Mouse (Mus musculus) lung, embryonic 14.5 days (tissue): ENCODE results near the gene Gm29133. TPM values are rescaled to one million over a fixed set of nuclear protein-coding genes. Genes with fewer than 3 reads are reported as not detected.

Experiments used
- ATAC-seq: fragments of 200-750 bp; cut with Nextera tagmentation; 2 replicates; pipeline ENCODE4 v1.8.0; 2017; ENCODE audit warnings: mild to moderate bottlenecking, moderate TSS enrichment, moderate library complexity; ENCODE audit not compliant: insufficient read depth
- DNase-seq: peaks from one replicate; pipeline ENCODE4 v3.0.0-alpha.2; 2015
- H3K27ac ChIP-seq: fragments of 300-500 bp; sonication (generic); 2 replicates; pipeline ENCODE4 v1.5.1; 2014; ENCODE audit warnings: low read depth, mild to moderate bottlenecking, moderate library complexity
- H3K27me3 ChIP-seq: fragments of 300-500 bp; sonication (generic); 2 replicates; pipeline ENCODE4 v1.6.1; 2014; ENCODE audit warnings: low read length, control low read depth; ENCODE audit not compliant: insufficient read depth
- H3K36me3 ChIP-seq: fragments of 300-500 bp; sonication (generic); 2 replicates; pipeline ENCODE4 v1.6.1; 2014; ENCODE audit warnings: control low read depth; ENCODE audit not compliant: insufficient read depth
- H3K4me1 ChIP-seq: fragments of 300-500 bp; sonication (generic); 2 replicates; pipeline ENCODE4 v1.6.1; 2014; ENCODE audit warnings: antibody characterized with exemption, control low read depth; ENCODE audit not compliant: insufficient read depth
- H3K4me2 ChIP-seq: fragments of 300-500 bp; sonication (generic); 2 replicates; pipeline ENCODE4 v1.6.1; 2014; ENCODE audit warnings: mild to moderate bottlenecking
- H3K4me3 ChIP-seq: fragments of 300-500 bp; sonication (generic); 2 replicates; pipeline ENCODE4 v1.5.1; 2014; ENCODE audit warnings: low read depth, low read length
- H3K9ac ChIP-seq: fragments of 300-500 bp; sonication (generic); 2 replicates; pipeline ENCODE4 v1.6.1; 2014
- H3K9me3 ChIP-seq: fragments of 300-500 bp; sonication (generic); 2 replicates; pipeline ENCODE4 v1.6.1; 2016; ENCODE audit warnings: low read depth, low read length, control low read depth
- CTCF ChIP-seq: IDR thresholded peaks from 2 replicates; pipeline ENCODE4 v1.5.1; 2016; ENCODE audit warnings: antibody characterized with exemption, low read depth
- WGBS: fragments of 180-500 bp; shearing (Covaris S2); extraction: QIAGEN DNeasy Blood & Tissue Kit; methylation state at CpG from one replicate; pipeline ENCODE4 v1.1.7; 2014; 5-methylcytosine and 5-hydroxymethylcytosine counted together
- polyA plus RNA-seq: library from polyadenylated mRNA; unstranded; fragments of >200 nt; fragmentation: Nextera tagmentation; extraction: Ambion mirVana; gene quantifications from 2 replicates; pipeline ENCODE4 v1.2.1, GENCODE M21; 2014

Gene Gm29133
- polyA plus RNA-seq, 1 experiment from 2014 or later, result not detected

GRCm38 (mm10) chr3:75743664-75744437, 4.1 kb upstream of the Gm29133 start:
- DNase-seq, result no peak
- no peak overlapping the region for H3K4me3 ChIP-seq
- TF ChIP-seq CTCF, result no peak

DNA sequence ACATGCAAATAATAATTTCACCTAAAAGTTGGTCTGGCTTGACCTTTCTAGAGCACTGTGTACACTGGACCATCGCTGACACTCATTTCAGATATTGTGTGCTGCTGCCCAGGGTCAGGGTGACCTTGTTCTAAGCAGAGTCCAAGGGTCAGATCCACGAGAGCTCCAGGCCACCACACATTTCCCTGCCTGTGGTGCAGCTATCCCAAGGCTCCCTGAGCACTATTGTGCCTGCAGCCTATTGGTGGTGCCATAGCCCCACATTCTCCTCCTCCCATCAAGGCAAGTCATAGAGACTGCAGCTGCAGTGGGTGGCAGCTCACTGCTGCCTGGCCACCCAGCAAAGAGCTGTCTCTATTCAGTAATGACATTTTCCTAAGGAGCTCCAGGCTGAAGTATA, 2.7 kb upstream of the Gm29133 start:
- no peaks in the 10 kb centered on the region for H3K27me3 ChIP-seq
- ATAC-seq (no peak; the same call in 1 of the 2 replicates), DNase-seq (no peak)
- H3K9me3 ChIP-seq, result no peaks in the 10 kb centered on the region
- 55% methylated on average over 2 of the region's 2 CpGs for WGBS
- no peak overlapping the region for H3K27ac ChIP-seq
- no peak overlapping the region for H3K4me3 ChIP-seq
- 0 out of 2 replicates have a peak, but pooled peaks have one; percentile 7 for TF ChIP-seq CTCF
- no peak overlapping the region for H3K4me2 ChIP-seq
- H3K36me3 ChIP-seq, result no peaks in the 10 kb centered on the region
- H3K4me1 ChIP-seq, result no peaks in the 10 kb centered on the region
- no peak overlapping the region for H3K9ac ChIP-seq

More at GRCm38 (mm10) chr3:75743664-75744437, 4.1 kb upstream of the Gm29133 start:
- Histone ChIP-seq H3K9ac (no peak overlapping the region), H3K27me3 (no peaks in the 10 kb centered on the region), H3K27ac (no peak overlapping the region), H3K36me3 (no peaks in the 10 kb centered on the region), H3K4me2 (no peak overlapping the region), H3K9me3 (no peaks in the 10 kb centered on the region), H3K4me1 (no peaks in the 10 kb centered on the region)
- WGBS, result 67% methylated on average over 4 of the region's 4 CpGs
- ATAC-seq, result no peak

- ATAC-seq (no peak), DNase-seq (peak; percentile 23)
- Histone ChIP-seq H3K9me3 (no peaks in the 10 kb centered on the region), H3K4me1 (no peaks in the 10 kb centered on the region), H3K4me3 (no peak overlapping the region), H3K9ac (no peak overlapping the region), H3K27ac (no peak overlapping the region), H3K36me3 (no peaks in the 10 kb centered on the region), H3K27me3 (no peaks in the 10 kb centered on the region), H3K4me2 (no peak overlapping the region)
- 48% methylated on average over 2 of the region's 2 CpGs for WGBS
- no peak for TF ChIP-seq CTCF
These were observed 15.4 kb downstream of the Gm29133 start for GRCm38 (mm10) chr3:75763351-75763750.

DNA sequence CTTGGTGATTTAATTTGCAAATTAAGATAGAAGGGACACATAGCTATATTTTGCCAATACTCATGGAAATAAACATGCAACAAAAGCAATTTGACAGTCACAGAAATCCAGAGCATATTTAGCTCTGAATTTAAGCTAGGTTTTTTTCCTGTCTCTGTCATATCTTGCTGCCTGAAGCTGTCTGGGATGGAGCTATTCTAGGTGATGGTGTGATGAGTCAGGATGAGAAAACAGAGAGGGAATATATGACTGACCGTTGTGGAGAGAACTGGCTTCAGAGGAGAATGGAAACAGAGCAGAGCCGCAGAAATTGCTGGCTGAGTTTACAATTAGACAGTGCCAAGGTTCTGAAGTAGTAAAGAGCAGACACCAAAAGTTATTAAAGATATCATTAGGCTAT, 26.3 kb downstream of the Gm29133 start:
- 79% methylated on average over 2 of the region's 2 CpGs for WGBS
- Histone ChIP-seq H3K9me3 (no peaks in the 10 kb centered on the region), H3K36me3 (no peaks in the 10 kb centered on the region), H3K4me3 (no peak overlapping the region), H3K27me3 (no peaks in the 10 kb centered on the region), H3K4me2 (no peak overlapping the region), H3K4me1 (no peaks in the 10 kb centered on the region), H3K9ac (no peak overlapping the region), H3K27ac (no peak overlapping the region)
- TF ChIP-seq CTCF, result no peak
- ATAC-seq (no peak), DNase-seq (no peak)

DNA sequence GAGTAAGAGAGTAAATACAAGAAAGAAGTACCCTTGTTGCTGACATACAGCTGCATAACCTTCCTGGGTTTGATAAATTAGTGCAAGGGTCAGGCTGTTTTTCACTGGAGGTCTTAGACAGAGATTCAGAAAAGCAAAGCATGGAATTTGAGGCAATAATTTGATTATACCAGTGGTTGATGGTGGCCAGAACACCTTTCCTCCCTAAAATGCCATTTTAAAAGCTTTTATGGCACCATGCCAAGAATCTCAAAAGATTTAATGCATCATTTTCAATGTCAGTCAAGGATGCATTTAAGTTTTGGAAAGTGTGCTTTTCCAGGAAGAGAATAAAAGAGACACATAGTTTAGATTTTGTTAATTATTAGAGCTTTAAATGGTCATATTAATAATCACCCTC, 60.0 kb downstream of the Gm29133 start:
- no peak for TF ChIP-seq CTCF
- DNase-seq, result peak; percentile 14
- ATAC-seq, result no peak

GRCm38 (mm10) chr3:75823934-75824333, 75.9 kb downstream of the Gm29133 start:
- Histone ChIP-seq H3K9ac (no peak overlapping the region), H3K9me3 (no peaks in the 10 kb centered on the region), H3K27me3 (no peaks in the 10 kb centered on the region), H3K27ac (no peak overlapping the region), H3K4me2 (no peak overlapping the region), H3K36me3 (no peaks in the 10 kb centered on the region), H3K4me1 (no peaks in the 10 kb centered on the region), H3K4me3 (no peak overlapping the region)
- ATAC-seq (peak; percentile 54; the same call in 1 of the 2 replicates), DNase-seq (peak; percentile 74)
- no peak for TF ChIP-seq CTCF
- WGBS, result 65% methylated on average over 1 of the region's 1 CpGs

More for the DNA sequence above, 60.0 kb downstream of the Gm29133 start:
- H3K9me3 ChIP-seq, result no peaks in the 10 kb centered on the region
- no peaks in the 10 kb centered on the region for H3K27me3 ChIP-seq
- H3K9ac ChIP-seq, result no peak overlapping the region
- H3K27ac ChIP-seq, result no peak overlapping the region
- H3K4me1 ChIP-seq, result no peaks in the 10 kb centered on the region
- H3K4me3 ChIP-seq, result no peak overlapping the region
- H3K36me3 ChIP-seq, result no peaks in the 10 kb centered on the region
- no peak overlapping the region for H3K4me2 ChIP-seq

DNA sequence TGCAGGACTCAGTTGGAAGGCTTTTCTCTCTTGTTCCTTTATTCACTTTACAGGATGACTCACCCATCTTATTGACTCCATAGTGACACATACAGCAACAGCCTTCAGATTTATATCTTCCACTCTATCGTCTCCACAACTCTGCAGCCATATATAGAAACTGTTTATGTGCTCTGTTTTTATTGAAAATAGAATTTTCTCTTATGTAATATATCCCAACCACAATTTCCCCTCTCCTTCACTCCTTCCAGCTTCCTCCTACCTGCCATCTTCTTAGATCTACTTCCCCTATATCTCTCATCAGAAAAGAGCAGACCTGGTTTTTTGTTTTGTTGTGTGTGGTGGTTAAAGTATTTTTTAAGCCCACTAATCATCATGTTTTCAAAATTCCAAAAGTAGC, 76.5 kb downstream of the Gm29133 start:
- Histone ChIP-seq H3K9ac (no peak overlapping the region), H3K4me1 (no peaks in the 10 kb centered on the region), H3K27me3 (no peaks in the 10 kb centered on the region), H3K36me3 (no peaks in the 10 kb centered on the region), H3K27ac (no peak overlapping the region), H3K4me3 (no peak overlapping the region), H3K9me3 (no peaks in the 10 kb centered on the region), H3K4me2 (no peak overlapping the region)
- DNase-seq (no peak), ATAC-seq (no peak)
- WGBS, result 57% methylated on average over 1 of the region's 1 CpGs
- no peak for TF ChIP-seq CTCF
